Mouse (Mus musculus) olfactory bulb, adult 2 months (tissue): Measurements from ENCODE around the gene Prg2.

Experiments
- CTCF ChIP-seq: fragments of 200-500 bp; IDR thresholded peaks from 2 replicates; pipeline ENCODE4 v1.5.1; 2012; ENCODE audit warnings: low read depth, mild to moderate bottlenecking, low read length, moderate library complexity; ENCODE audit not compliant: insufficient read depth
- POLR2A ChIP-seq: fragments of 200-500 bp; IDR thresholded peaks from 2 replicates; pipeline ENCODE4 v1.6.1; 2012; ENCODE audit warnings: mild to moderate bottlenecking, low read depth, low read length, moderate library complexity; ENCODE audit not compliant: insufficient read depth

DNA sequence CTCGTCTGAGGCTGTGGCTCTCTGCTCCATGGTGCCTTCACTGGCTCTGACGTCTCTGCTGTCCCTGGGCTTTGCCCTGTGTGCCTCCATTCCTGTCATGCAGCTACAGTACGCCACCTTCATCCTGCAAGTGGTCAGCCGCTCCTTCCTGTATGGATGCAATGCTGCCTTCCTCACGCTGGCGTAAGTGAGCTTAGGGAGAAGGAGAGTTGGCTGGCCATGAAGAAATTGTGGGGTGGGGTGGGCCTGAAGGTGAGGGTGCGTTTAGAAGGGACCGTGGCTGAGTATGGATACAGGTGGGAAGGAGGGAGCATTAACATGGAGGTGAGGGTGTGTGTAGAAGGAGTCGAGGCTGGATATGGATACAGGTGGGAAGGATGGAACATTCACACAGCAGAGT is 24.8 kb upstream of the Prg2 start:
- no peak for TF ChIP-seq CTCF
- no peak for TF ChIP-seq POLR2A
